Mouse (Mus musculus) spleen, postnatal 4 days (tissue): Measurements from ENCODE around the gene Ripor1.

ENCODE experiments used
- DNase-seq, 2 experiments: peaks; one replicate each; pipeline ENCODE4 v3.0.0; 2022; ENCODE audit warnings: low spot score in 2 of 2

The Ripor1 gene

DNA sequence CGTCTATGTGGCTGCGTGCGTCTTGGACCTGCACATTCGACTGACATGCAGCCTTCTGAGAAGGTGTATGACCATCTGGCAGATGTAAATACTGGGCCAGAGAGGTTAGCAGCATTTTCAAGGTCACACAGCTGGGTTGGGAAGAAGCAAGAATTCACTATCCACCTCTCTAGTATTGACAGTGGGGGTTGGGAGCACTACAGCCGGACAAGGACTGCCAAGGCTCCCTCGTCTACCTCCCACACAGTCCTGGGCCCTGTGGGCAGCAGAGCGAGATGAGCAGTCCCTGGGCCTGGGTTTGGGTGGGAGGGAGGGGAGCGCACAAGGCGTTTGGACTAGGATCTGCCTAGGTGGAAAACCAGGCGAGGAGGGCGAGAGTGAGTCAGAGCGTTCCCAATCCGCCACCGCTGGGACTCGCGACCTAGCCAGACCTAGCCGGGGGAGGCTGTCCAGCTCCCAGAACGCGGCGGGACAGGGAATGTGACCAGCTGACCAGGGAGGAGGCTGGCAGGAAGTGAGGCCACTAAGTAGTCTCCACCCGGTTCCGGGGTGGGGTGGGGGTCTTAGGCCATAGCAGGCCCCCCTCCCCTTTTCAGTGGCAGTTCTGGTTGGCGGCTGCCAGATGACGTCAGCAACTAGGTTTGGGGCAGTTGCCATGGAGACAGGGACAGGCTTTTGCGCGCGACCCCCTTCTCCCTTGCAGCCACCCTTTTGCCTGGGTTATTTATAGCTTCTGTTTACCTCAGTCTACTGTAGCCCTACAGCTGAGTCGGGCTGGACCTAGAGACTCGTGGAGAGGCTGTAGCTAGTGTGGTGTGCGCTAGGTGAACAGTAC is 1.4 kb downstream of the Ripor1 start:
- DNase-seq, result peak; percentile 59 to 81

DNA sequence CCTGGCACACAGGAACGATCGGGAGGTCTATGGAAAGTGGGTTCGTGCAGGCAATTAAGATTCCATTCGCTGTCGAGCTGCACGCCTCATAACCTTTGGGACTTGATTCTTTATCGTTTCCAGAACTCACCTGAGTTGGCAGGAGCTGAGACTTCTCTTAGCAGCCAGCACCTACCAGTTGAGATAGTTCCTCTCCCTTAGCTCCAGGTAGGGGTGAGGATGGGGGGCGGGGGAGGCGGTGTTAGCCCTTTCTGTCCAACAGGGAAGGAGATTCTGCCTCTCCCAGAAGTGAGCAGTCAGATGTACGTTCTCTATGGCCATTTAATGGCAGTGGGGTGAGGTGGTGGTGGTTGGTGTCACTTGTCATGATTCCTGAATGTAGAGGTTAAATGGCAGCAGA is 2.0 kb downstream of the Ripor1 start:
- DNase-seq, result peak in 1 of 2 experiments; percentile 65

DNA sequence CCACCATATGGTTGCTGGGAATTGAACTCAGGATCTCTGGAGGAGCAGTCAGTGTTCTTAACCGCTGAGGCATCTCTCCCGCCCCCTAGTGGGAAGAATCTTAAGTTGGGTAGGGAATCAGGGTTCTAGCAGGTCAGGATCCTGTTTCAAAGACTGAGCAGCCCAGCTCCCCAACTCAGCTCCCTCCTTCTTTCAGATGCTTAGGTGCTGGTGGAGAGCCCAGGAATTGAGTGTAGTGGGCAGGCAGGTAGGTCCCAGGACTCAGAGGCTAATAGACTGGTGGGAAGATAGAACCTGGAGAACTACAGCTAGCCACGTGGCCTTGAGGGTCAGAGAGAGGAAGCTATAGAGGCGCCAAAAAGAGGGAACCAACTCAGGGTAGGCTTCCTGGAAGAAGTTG is 2.6 kb downstream of the Ripor1 start:
- DNase-seq, result peak; percentile 72 to 83

DNA sequence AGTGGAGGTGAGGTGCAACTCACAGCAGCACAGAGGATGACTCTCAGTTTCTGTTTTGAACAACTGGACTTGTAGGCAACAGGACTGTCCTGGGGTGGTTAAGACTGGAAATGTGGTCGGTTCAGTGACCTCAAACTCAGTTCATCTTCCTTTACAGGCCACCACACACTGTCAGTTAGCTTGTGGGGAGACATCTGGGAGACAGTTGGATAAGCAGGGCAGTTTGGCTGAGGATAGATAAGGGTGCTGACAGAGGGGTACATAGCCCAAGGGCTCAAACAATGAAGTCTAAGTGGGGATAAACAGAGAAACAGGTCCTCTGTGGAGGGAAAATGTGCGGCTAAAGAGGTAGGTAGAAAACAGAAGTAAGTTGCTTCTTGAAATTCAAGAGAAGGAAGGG is 4.3 kb downstream of the Ripor1 start:
- DNase-seq, result no peak

DNA sequence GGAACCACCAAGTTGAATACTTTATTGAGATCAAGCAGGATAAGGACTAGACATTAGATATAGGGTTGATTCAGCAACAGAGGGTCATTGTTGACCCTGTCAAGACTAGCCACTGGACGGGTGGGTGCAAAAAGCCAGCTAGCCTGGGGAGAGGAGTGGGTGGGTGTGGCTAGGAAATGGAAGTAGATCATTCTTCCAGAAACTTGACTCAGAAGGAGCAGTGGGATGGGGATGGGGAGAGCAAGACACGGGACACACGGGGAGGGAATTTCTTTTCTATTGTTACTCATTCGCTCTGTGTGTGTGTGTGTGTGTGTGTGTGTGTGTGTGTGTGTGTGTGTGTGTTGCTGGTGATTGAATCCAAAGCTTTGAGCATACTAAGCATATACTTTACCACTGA is 4.7 kb downstream of the Ripor1 start:
- DNase-seq, result no peak

DNA sequence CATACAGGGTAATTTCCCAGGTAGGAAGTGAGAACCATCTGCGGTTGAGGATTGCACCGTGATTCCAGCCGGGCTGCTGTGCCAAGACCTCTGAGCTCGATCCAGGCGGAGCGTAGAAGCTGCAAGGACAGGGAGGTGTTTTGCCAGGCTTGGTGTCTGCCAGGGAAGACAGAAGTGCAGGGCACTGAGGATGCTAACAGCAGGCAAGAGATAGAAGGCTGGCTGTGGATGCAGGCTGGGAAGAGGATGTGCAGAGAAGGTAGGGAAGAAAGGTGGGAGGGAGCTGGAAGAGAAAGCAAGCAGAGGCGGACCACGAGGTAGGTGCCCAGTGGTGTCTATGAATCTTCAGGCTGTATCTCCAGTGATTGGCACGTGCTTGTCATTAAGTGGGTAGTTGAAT is 6.8 kb downstream of the Ripor1 start:
- no peak for DNase-seq

DNA sequence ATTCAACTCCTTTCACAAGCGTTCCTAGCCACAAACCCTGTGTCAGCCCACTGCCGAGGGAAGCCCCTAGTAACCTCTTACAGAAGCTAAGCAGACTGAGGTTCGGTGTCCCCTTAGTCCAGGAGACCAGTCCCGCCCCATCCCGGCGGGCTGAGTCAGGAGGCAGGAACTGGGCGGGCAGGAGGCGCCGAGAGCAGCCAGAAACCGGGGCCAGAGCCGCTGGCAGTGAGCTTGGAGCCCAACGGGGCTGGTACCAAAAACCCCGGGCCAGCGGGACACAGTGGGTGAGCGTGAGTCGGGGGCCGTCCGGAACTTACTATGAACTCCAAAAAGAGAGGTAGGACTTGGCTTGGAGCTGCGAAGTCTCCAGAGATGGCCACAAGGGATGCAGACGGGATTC is 8.0 kb downstream of the Ripor1 start:
- DNase-seq, result peak in 1 of 2 experiments; percentile 74

DNA sequence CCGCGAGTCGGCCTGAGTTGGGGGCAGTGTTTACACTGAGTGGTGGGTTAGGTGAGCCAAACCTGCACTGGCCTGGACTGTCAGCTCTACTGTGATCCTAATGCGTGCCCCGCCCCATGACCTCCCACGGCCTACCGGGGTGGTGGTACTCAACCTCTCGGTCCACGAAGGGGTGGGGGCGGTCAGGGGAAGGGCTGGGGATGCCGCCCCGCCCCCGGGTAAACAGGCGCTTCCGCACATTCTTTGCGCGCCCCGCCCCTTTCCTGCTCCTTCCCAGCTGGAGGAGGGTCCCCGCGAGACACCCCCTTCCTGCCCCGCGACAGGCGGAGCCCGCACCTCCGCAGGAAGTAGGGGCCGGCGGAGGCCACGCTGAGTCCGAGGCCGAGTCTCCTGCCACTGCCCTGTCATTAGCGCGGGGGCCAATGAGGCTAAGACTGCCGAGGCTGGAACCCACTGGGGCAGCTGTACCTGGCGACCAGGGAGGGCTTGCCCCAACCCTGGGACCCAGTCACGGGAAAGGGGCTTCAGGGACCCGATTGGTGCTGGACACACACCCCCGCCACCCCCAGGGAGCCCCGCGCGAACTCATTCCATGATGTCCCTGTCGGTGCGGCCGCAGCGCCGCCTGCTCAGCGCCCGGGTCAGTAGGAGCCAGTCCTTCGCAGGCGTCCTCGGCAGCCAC is 8.9 kb downstream of the Ripor1 start:
- peak; percentile 53 to 77 for DNase-seq

DNA sequence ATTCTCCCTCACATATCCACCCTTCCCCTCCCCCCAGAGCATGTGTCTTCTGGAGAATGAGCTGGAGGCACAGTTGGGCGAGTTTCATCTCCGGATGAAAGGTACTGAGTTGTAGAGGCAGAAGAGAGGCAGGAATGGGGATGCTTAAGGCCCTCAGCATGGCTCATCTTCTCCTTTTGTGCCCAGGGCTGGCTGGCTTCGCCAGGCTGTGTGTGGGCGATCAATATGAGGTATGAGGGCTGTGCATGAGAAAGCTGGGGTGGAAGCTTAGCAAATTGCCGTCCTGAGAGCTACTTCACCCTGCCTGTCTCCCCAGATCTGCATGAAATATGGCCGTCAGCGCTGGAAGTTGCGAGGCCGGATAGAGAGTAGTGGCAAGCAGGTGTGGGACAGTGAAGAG is 10.9 kb downstream of the Ripor1 start:
- DNase-seq, result peak in 1 of 2 experiments; percentile 58

DNA sequence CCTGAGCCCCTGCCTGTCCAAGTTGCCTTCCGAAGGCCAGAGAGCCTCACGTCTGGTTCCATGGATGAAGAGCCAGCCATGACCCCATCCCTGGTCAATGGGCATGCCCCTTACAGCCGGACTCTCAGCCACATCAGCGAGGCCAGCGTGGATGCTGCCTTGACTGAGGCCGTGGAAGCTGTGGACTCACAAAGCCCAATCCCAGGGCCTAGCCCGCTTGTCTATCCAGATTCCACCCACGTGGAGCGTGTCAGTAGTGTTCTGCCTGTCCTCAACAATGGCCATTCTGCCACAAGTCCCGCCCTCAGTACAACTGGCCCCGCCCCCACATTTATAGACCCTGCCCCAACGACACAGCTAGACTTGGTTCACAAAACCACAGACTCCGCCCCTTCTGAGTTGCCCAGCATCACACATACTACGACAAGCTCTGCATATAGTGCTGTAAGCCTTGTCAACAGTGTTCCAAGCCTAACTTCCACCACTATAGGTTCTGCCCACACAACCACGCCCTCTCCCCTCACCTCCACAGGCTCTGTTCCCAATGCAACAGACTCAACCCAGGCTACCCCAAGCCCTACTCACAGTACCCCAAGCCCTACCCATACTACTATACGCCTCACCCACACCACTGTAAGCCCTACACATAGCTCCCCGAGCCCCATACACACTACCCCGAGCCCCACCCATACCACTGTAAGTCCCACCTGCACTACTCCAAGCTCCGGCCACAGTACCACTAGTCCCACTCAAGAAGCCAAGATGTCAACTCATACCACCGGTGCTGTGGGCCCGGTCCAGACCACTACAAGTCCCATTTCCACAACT is 12.6 kb downstream of the Ripor1 start:
- peak in 1 of 2 experiments; percentile 62 for DNase-seq

DNA sequence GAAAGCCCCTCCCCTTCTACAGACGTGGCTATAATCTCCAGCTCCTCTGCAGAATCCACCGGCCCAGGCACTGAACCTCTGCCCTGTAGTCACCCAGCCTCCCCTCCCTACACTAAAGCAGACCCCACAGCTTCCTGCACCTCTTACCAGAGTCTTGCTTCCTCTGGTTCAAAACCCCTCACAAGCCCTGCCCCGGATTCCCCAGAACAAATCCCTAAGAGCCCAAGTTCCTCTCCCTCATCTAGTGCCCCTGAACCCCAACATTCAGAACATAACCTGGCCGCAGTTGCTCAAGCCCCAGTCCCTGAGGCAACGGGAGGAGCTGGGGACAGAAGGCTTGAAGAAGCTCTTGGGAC is 13.2 kb downstream of the Ripor1 start:
- peak in 1 of 2 experiments; percentile 58 for DNase-seq

DNA sequence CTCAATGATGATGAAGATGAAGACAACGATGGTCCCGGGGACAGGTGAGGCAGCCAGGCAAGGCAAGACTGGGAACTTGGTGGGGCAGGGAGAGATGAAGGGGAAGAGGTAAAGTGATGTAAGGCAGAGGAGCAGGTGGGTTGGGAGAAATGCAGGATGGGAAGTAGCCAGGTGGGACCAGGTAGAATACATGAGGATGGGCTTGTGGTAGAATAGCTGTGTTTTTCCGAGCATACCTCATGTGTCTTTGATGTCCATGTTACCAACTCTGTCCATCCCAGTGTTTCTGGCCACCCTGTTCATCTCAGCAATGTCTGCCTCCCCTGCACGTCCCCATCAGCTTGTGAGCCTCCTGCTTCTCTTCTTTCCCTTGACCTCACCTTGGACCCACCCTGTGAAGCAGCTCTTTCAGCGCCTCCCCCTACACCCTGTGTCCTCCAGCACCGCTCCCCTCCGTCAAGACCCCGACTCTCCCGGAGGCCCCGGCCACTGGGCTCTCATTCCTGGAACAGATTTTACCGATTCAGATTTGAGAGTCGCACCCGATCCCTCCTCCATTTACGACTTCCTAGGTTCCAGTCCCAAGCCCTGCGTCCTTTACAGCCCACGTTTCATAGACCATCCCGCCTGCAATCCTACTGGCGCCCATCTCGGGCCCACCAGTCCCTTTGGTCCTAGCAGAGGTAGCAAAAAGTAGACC is 14.0 kb downstream of the Ripor1 start:
- DNase-seq, result peak in 1 of 2 experiments; percentile 63

DNA sequence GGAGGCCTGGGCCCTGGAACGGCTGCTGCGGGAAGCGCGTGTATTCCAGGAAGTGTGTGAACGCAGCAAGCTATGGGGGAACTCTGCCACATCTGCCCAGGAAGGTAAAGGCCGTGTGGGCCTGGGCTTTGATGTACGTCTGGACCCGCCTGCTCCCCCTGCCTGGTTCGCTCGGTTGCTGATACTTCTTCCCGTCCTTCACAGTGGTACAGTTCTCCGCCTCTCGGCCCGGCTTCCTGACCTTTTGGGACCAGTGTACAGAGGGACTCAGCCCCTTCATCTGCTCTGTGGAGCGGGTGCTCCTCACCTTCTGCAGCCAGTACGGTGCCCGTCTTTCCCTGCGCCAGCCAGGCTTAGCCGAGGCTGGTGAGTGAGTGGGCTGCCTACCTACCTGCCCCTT is 15.2 kb downstream of the Ripor1 start:
- peak in 1 of 2 experiments; percentile 62 for DNase-seq

DNA sequence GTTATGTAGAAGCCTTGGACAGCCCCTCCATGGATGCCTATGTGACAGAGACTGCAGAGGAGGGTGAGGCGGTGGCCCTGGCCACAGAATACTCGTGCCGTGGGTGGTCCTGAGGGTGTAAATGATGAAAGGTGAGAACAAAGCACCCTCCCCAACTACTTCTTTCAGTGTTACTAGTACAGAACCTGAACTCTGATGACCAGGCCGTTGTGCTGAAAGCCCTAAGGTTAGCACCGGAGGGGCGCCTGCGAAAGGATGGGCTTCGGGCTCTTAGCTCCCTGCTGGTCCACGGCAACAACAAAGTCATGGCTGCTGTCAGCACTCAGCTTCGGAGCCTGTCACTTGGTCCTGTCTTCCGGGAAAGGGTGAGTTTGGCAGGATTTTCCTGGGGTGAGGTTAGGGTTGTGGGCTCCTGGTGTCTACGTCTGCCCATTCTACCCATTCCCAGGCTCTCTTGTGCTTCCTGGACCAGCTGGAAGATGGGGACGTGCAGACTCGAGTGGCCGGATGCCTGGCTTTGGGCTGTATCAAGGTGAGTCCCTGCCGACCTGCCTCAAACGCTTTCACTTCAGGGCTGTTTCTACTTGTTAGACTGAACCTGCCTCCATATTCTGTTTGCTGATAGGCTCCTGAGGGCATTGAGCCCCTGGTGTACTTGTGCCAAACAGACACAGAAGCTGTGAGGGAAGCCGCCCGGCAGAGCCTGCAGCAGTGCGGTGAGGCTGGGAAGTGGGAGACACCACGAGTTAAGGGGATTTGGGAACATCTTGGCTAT is 16.1 kb downstream of the Ripor1 start:
- DNase-seq, result peak in 1 of 2 experiments; percentile 62

DNA sequence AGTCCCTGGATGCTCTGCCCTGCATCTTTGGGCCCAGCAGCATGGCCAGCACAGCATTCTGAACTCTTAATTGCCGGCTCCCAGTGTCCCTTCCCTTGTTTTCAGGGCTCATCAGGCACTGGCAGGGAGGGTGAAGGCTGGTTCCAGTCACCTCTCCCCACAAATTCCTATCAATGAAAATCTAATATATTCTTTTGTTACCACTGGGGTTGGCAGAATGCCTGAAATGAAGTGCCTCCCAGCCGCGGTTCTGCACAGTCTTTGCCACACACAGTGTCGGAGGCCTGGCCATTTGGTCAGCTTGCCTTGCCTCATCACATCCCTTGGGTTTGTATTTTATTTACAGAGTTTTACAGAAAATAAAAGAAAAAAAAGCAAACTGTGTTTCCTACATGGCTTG is 16.8 kb downstream of the Ripor1 start:
- DNase-seq, result no peak

DNA sequence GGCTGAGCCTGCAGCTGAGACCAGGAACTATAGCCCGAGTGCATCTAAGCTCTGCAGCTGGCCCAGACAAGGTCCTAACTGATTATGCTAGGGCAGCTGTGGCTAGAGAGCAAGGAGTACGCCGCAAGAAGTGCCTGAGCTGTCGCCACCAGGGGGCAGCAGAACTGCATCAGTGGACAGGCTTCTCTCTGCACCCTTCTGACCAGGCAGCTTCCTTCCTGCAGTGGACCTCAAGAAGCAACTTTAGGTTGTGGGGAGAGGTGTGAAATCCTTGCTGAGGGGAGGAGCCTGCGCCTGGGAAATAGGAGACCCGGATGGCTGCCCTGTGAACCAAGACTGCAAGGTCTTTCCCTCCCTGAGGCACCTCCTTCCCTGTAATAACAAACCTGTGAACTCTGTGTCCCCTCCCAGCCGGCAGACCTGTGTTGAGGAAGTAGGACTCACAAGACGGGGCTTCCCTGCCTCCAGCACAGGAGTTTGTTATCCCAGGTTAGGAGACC is 17.4 kb downstream of the Ripor1 start:
- peak; percentile 95 to 99 for DNase-seq

DNA sequence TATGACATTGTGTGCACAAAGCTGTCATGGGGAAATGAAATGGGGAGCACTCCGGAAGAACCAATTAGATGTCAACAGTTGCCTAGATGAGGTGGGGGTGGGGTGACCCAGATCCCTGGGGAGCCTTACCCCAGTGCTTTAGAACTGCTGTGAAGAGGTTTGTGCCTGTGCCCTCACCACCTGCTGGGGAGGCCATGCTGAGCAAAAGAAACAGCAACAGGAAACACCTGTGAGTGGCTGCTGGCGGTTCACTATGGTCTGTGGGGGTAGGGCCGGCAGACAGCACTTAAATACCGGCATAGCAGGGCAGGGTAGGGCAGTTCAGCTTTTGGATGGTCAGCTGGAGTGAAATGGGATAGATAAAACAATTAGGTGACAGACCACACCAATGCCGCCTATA is 18.1 kb downstream of the Ripor1 start:
- DNase-seq, result peak; percentile 72 to 81

DNA sequence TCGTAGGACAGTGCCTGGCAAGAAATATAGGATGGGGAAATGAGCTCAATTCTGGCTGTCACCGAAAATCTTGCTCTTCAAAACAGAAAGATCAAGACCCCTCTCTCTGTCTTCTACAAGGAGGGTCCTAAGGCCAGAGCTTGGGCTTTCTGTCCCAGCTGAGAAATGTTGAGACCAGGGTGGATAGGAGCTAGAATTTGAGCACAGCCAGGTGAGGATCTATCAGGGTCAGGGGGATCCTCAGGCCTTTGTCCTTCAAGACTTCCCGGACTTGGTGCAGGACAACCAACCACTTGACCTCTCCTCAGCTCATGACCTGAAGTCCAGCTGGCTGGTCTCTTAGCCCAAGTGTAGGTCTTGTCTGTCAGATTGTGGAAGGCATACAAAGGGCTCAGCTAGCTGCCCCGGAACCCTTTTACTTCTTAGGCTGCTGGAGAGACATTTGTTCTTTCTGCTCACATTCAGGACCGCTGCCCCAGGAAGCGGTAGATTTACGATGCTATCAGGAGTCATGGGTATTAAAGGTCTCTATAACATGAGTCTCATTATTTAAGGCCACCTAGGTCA is 18.7 kb downstream of the Ripor1 start:
- DNase-seq, result peak in 1 of 2 experiments; percentile 65

DNA sequence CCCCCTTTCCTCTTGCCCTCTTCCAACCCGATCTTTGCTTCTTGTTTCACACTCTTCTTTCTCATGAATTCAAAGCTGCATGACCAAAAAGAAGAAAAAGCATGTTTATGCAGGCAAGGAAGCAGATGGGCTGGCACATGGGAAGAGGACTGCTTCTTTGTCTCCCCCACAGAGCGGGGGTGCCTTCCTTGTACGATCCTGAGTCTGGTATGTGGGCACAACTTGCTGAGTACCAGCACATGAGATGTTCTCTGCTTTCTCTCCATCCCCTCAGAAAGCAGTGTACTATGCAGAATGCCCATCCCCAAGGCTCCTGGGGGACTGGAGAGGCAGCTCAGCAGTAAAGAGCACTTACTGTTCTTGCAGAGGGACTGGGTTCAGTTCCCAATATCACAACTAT is 19.3 kb downstream of the Ripor1 start:
- DNase-seq, result peak in 1 of 2 experiments; percentile 62

DNA sequence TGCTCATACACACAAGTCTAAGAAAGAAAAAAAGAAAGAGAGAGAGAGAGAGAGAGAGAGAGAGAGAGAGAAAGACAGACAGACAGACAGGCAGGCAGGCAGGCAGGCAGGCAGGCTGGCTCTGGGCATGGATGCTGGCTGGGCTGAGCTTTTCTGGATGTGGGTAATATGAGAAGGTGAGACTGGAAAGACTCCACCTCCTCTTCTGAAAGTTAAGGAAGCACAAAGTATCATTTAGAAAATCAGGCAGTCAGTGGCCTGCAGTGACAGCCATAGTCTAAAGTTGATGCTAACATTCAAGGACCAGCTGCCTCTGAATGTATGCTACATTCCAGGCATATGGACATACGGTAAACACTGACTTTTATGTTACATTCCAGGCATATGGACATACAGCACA is 19.8 kb downstream of the Ripor1 start:
- no peak for DNase-seq
